Mouse (Mus musculus) liver, adult 2 months (tissue): ENCODE measurements around the gene Serpind1. TPM values are rescaled to one million over a fixed set of nuclear protein-coding genes. Genes with fewer than 3 reads are reported as not detected.

Experiments
- DNase-seq: peaks from one replicate; pipeline ENCODE4 v3.0.0-alpha.2; 2011; ENCODE audit warnings: low read depth, low spot score; ENCODE audit errors: extremely low read depth
- H3K27ac ChIP-seq: fragments of 200-500 bp; replicated peaks from 2 replicates; pipeline ENCODE4 v1.5.1; 2012; ENCODE audit warnings: low read depth, mild to moderate bottlenecking, control low read depth, inconsistent platforms, low read length; ENCODE audit not compliant: insufficient read depth
- H3K27me3 ChIP-seq: fragments of 200-500 bp; 2 replicates; pipeline ENCODE4 v1.6.1; 2012; ENCODE audit warnings: mild to moderate bottlenecking, moderate library complexity, low read length, inconsistent platforms; ENCODE audit not compliant: control insufficient read depth, insufficient read depth
- H3K36me3 ChIP-seq: fragments of 200-500 bp; 2 replicates; pipeline ENCODE4 v1.6.1; 2012; ENCODE audit warnings: low read length, inconsistent platforms; ENCODE audit not compliant: control insufficient read depth, insufficient read depth
- H3K4me1 ChIP-seq: fragments of 200-500 bp; 2 replicates; pipeline ENCODE4 v1.6.1; 2011; ENCODE audit warnings: low read length; ENCODE audit not compliant: control insufficient read depth, insufficient read depth
- H3K4me3 ChIP-seq: fragments of 200-500 bp; 2 replicates; pipeline ENCODE4 v1.5.1; 2011; ENCODE audit warnings: low read depth, mild to moderate bottlenecking, control low read depth, low read length, moderate library complexity; ENCODE audit not compliant: insufficient read depth
- H3K79me2 ChIP-seq: fragments of 200-500 bp; 2 replicates; pipeline ENCODE4 v1.6.1; 2012; ENCODE audit warnings: inconsistent platforms, mild to moderate bottlenecking, low read length, moderate library complexity; ENCODE audit not compliant: control insufficient read depth, insufficient read depth
- H3K9ac ChIP-seq: fragments of 200-500 bp; 2 replicates; pipeline ENCODE4 v1.6.1; 2012; ENCODE audit warnings: low read depth, mild to moderate bottlenecking, control low read depth, inconsistent platforms, low read length
- CTCF ChIP-seq: fragments of 200-500 bp; IDR thresholded peaks from 2 replicates; pipeline ENCODE4 v1.5.1; 2011; ENCODE audit warnings: low read depth, low read length, control low read depth
- POLR2A ChIP-seq: fragments of 200-500 bp; IDR thresholded peaks from 2 replicates; pipeline ENCODE4 v1.6.1; 2011; ENCODE audit warnings: low read length, control low read depth; ENCODE audit not compliant: insufficient read depth; ENCODE audit errors: extremely low read depth
- WGBS: fragments of 180-500 bp; shearing (Covaris S2); methylation state at CpG from one replicate; pipeline ENCODE4 v1.1.7; 2018; 5-methylcytosine and 5-hydroxymethylcytosine counted together
- polyA plus RNA-seq: library from polyadenylated mRNA; depleted of rRNA; stranded (reverse); fragments of >200 nt; gene quantifications from 2 replicates; pipeline ENCODE4 v1.2.3, GENCODE M21; 2012; rRNA removed
- total RNA-seq: library from RNA; depleted of rRNA; stranded (reverse); fragments of >200 nt; gene quantifications from 2 replicates; pipeline ENCODE4 v1.2.3, GENCODE M21; 2014; rRNA removed

Gene Serpind1
- 636 and 666 TPM in 2 replicates for total RNA-seq
- polyA plus RNA-seq: 368 and 398 TPM in 2 replicates

GRCm38 (mm10) chr16:17331116-17331515 is at the start of gene Serpind1:
TSS of gene Serpind1 (plus strand) at chr16:17331371.
- Histone ChIP-seq H3K79me2 (peaks cover 6% of the 10 kb centered on the region; the same call in 1 of the 2 replicates), H3K4me1 (peaks cover 22% of the 10 kb centered on the region), H3K27ac (peak within 1 kb of the TSS; percentile 83), H3K9ac (peak within 1 kb of the TSS; percentile 82), H3K4me3 (peak within 1 kb of the TSS; percentile 60), H3K36me3 (peaks cover 9% of the 10 kb centered on the region), H3K27me3 (no peaks in the 10 kb centered on the region)
- DNase-seq: peak; percentile 99
- 18% methylated on average over 2 of the region's 2 CpGs for WGBS
- TF ChIP-seq CTCF (no peak), POLR2A (no peak)

GRCm38 (mm10) chr16:17283151-17283550 is 48.0 kb upstream of the Serpind1 start:
- no peak overlapping the region for H3K4me3 ChIP-seq
- no peak for DNase-seq
- peaks cover 3% of the 10 kb centered on the region; the same call in 1 of the 2 replicates for H3K36me3 ChIP-seq
- no peaks in the 10 kb centered on the region for H3K27me3 ChIP-seq
- no peak overlapping the region for H3K9ac ChIP-seq
- WGBS: 90% methylated on average over 6 of the region's 6 CpGs
- H3K27ac ChIP-seq: no peak overlapping the region
- TF ChIP-seq CTCF: no peak
- no peak for TF ChIP-seq POLR2A
- no peaks in the 10 kb centered on the region for H3K4me1 ChIP-seq
- no peaks in the 10 kb centered on the region for H3K79me2 ChIP-seq

GRCm38 (mm10) chr16:17287103-17287502 is 44.1 kb upstream of the Serpind1 start:
- peaks cover 13% of the 10 kb centered on the region; the same call in 1 of the 2 replicates for H3K36me3 ChIP-seq

GRCm38 (mm10) chr16:17291016-17291415 is 40.2 kb upstream of the Serpind1 start:
- 94% methylated on average over 2 of the region's 2 CpGs for WGBS
- Histone ChIP-seq H3K79me2 (no peaks in the 10 kb centered on the region), H3K4me3 (no peak overlapping the region), H3K36me3 (peaks cover 25% of the 10 kb centered on the region; the same call in 1 of the 2 replicates), H3K27ac (no peak overlapping the region), H3K4me1 (no peaks in the 10 kb centered on the region), H3K27me3 (no peaks in the 10 kb centered on the region), H3K9ac (no peak overlapping the region)
- TF ChIP-seq POLR2A: no peak
- no peak for TF ChIP-seq CTCF
- DNase-seq: no peak

More at GRCm38 (mm10) chr16:17287103-17287502, 44.1 kb upstream of the Serpind1 start:
- Histone ChIP-seq H3K4me1 (no peaks in the 10 kb centered on the region), H3K27me3 (no peaks in the 10 kb centered on the region), H3K4me3 (no peak overlapping the region), H3K27ac (no peak overlapping the region), H3K9ac (no peak overlapping the region), H3K79me2 (no peaks in the 10 kb centered on the region)
- WGBS: 62% methylated on average over 2 of the region's 2 CpGs
- DNase-seq: peak; percentile 14
- no peak for TF ChIP-seq POLR2A
- no peak for TF ChIP-seq CTCF

DNA sequence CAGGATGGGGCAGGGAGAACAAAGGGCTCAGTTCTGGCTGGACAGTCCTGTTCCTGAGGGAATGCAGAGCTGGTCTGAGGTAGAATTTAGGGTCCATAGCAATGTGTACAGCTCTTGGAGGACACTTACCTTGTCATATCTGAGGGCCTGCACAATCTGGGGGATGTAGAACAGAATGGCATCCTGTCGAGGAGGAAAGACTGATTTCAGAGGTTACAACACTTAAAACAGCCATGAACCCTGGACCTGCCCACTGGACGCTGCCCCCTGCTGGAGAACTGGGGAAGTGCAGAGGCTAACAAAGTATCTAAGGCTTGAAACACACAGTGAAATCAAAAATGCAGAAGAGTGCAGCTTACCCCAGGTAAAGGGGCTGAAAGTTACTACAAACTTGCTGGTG is 38.4 kb upstream of the Serpind1 start:
- no peak overlapping the region for H3K27ac ChIP-seq
- no peaks in the 10 kb centered on the region for H3K27me3 ChIP-seq
- 2% methylated on average over 2 of the region's 2 CpGs for WGBS
- H3K4me3 ChIP-seq: no peak overlapping the region
- no peaks in the 10 kb centered on the region for H3K4me1 ChIP-seq
- peaks cover 29% of the 10 kb centered on the region for H3K36me3 ChIP-seq
- DNase-seq: peak; percentile 45
- TF ChIP-seq CTCF: peak; percentile 97
- TF ChIP-seq POLR2A: no peak
- no peaks in the 10 kb centered on the region for H3K79me2 ChIP-seq
- no peak overlapping the region for H3K9ac ChIP-seq

- DNase-seq: no peak
- 89% methylated on average over 3 of the region's 3 CpGs for WGBS
- H3K4me1 ChIP-seq: no peaks in the 10 kb centered on the region
- H3K4me3 ChIP-seq: no peak overlapping the region
- H3K79me2 ChIP-seq: no peaks in the 10 kb centered on the region
- no peak overlapping the region for H3K9ac ChIP-seq
- H3K27me3 ChIP-seq: no peaks in the 10 kb centered on the region
- TF ChIP-seq CTCF (no peak), POLR2A (no peak)
- peaks cover 23% of the 10 kb centered on the region for H3K36me3 ChIP-seq
- no peak overlapping the region for H3K27ac ChIP-seq
Observed at GRCm38 (mm10) chr16:17300818-17301217, 30.4 kb upstream of the Serpind1 start.
